Mouse (Mus musculus) liver, embryonic 14.5 days (tissue): Measurements from ENCODE around the gene Pnrc1. TPM values are rescaled to one million over a fixed set of nuclear protein-coding genes. Genes with fewer than 3 reads are reported as not detected.
A peak's percentile ranks its signal among the peaks of the same experiment; 100 is the strongest.

Source experiments
- ATAC-seq: fragments of 200-750 bp; cut with Nextera tagmentation; 2 replicates; pipeline ENCODE4 v1.8.0; 2017; ENCODE audit warnings: moderate number of reproducible peaks, mild to moderate bottlenecking, moderate library complexity; ENCODE audit not compliant: insufficient read depth
- DNase-seq, 3 experiments: peaks; one replicate each; pipeline ENCODE4 v3.0.0-alpha.2; 2012 to 2013; ENCODE audit warnings: low read depth in 3 of 3, low spot score in 3 of 3
- H3K27ac ChIP-seq: fragments of 300-500 bp; sonication (generic); 2 replicates; pipeline ENCODE4 v1.5.1; 2014; ENCODE audit warnings: moderate library complexity, mild to moderate bottlenecking, control low read depth, inconsistent platforms
- H3K27me3 ChIP-seq: fragments of 300-500 bp; sonication (generic); 2 replicates; pipeline ENCODE4 v1.6.1; 2014; ENCODE audit warnings: mild to moderate bottlenecking, low read length, moderate library complexity; ENCODE audit not compliant: control insufficient read depth, insufficient read depth
- H3K36me3 ChIP-seq: fragments of 300-500 bp; sonication (generic); replicated peaks from 2 replicates; pipeline ENCODE4 v1.6.1; 2014; ENCODE audit warnings: low read depth; ENCODE audit not compliant: control insufficient read depth, insufficient read depth
- H3K4me1 ChIP-seq, 2 experiments: fragments of 200-500 bp in 1 of 2; fragments of 300-500 bp in 1 of 2; sonication (generic) in 1 of 2; replicated peaks; 2 replicates each; pipeline ENCODE4 v1.6.1; 2012 to 2014; ENCODE audit warnings: antibody characterized with exemption in 1 of 2, inconsistent platforms in 1 of 2, low read length in 1 of 2; ENCODE audit not compliant: control insufficient read depth in 2 of 2, insufficient read depth in 2 of 2
- H3K4me2 ChIP-seq: fragments of 300-500 bp; sonication (generic); 2 replicates; pipeline ENCODE4 v1.6.1; 2014; ENCODE audit warnings: low read depth, mild to moderate bottlenecking, control low read depth, moderate library complexity
- H3K4me3 ChIP-seq, 2 experiments: fragments of 200-500 bp in 1 of 2; fragments of 300-500 bp in 1 of 2; sonication (generic) in 1 of 2; 2 replicates each; pipeline ENCODE4 v1.5.1; 2012 to 2014; ENCODE audit warnings: low read depth in 2 of 2, low read length in 2 of 2, mild to moderate bottlenecking in 2 of 2, control low read depth in 1 of 2, inconsistent platforms in 1 of 2, moderate library complexity in 1 of 2; ENCODE audit not compliant: insufficient read depth in 1 of 2
- H3K9ac ChIP-seq: fragments of 300-500 bp; sonication (generic); replicated peaks from 2 replicates; pipeline ENCODE4 v1.6.1; 2014; ENCODE audit warnings: mild to moderate bottlenecking, control low read depth, moderate library complexity
- H3K9me3 ChIP-seq: fragments of 300-500 bp; sonication (generic); 2 replicates; pipeline ENCODE4 v1.6.1; 2016; ENCODE audit warnings: low read length, mixed read lengths; ENCODE audit not compliant: control insufficient read depth
- CTCF ChIP-seq: IDR thresholded peaks from 2 replicates; pipeline ENCODE4 v1.5.1; 2016; ENCODE audit warnings: antibody characterized with exemption, low read depth, control low read depth
- EP300 ChIP-seq: IDR thresholded peaks from 2 replicates; pipeline ENCODE4 v1.6.1; 2016; ENCODE audit warnings: antibody characterized with exemption, low read depth
- WGBS: fragments of 180-500 bp; shearing (Covaris S2); extraction: QIAGEN DNeasy Blood & Tissue Kit; methylation state at CpG from one replicate; pipeline ENCODE4 v1.1.7; 2014; ENCODE audit not compliant: insufficient replicate concordance; 5-methylcytosine and 5-hydroxymethylcytosine counted together
- polyA plus RNA-seq, 2 experiments: library from polyadenylated mRNA; depleted of rRNA in 1 of 2; stranded (reverse) in 1 of 2; unstranded in 1 of 2; fragments of >200 nt; fragmentation: Nextera tagmentation in 1 of 2; extraction: Ambion mirVana in 1 of 2; gene quantifications; 2 replicates each; pipeline versions ENCODE4 v1.2.1 to v1.2.3; 2012 to 2014

Pnrc1 gene
- polyA plus RNA-seq, 2 experiments: 17.8 to 30.9 TPM

DNA sequence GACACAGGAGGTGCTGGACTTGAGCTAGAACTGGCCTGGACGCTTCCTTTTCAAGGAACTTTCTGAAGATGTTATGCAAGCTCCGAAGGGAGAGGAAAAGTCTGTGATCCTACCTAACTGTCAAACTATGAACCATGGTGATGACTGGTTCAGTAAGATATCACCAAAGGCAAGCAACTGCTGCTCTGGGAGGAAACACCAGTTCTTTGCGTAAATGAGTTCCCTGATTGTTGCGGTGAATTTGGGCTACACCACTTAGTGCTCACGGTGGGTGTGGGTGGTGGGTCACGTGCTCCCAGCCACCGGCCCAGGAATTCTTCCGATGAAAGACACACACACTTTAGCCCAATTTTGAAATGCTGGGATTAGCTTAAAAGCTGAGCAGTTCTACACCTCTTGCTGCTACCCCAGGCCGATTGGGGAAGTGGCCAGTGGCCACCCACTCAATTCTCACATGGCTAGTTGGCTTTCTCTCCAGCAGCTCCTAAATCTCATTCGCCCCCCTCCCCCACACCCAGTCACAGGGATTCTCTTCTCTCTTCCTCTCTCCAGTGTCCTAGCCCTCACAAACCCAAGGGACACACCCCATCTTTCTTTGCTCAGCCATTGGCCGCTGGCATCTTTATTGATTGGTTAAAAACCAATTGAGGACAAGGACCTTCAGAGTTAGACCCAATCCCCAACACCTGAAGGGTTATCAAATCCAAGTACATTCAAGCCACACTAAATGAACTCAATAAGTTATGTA, 24.8 kb downstream of the Pnrc1 start:
- H3K4me1 ChIP-seq: peaks cover 0 to 4% of the 10 kb centered on the region in 2 experiments; a peak in 1 of 4 replicates
- H3K4me3 ChIP-seq: no peak overlapping the region
- H3K36me3 ChIP-seq: no peaks in the 10 kb centered on the region
- no peaks in the 10 kb centered on the region for H3K27me3 ChIP-seq
- no peak overlapping the region for H3K9ac ChIP-seq
- H3K27ac ChIP-seq: no peak overlapping the region
- TF ChIP-seq EP300 (no peak), CTCF (no peak)
- ATAC-seq (no peak), DNase-seq (no peak)
- H3K9me3 ChIP-seq: no peaks in the 10 kb centered on the region; the same call in 1 of the 2 replicates
- no peak overlapping the region for H3K4me2 ChIP-seq
- 58% methylated on average over 11 of the region's 11 CpGs for WGBS

DNA sequence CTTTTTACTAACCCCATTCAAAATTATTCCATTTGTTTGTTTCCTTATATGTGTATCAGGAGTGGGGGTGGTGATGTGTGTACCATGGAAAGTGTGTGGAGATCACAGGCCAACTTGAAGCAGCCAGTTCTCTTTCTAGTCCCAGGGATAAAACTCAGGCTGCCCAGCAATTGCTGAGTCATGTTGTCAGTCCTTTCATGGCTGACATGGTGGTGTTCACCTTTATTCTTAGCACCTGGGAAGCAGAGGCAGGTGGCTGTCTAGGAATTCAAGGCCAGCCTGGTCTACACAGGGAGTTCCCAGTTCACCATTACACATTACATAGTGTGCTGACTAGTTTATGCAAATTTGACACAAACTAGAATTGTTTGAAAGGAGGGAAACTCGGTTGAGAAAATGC, 27.1 kb downstream of the Pnrc1 start:
- Histone ChIP-seq H3K4me2 (no peak overlapping the region), H3K4me1 (peaks cover 0 to 13% of the 10 kb centered on the region in 2 experiments; a peak in 2 of 4 replicates), H3K9ac (no peak overlapping the region), H3K27me3 (no peaks in the 10 kb centered on the region), H3K4me3 (no peak overlapping the region), H3K36me3 (no peaks in the 10 kb centered on the region), H3K27ac (no peak overlapping the region), H3K9me3 (no peaks in the 10 kb centered on the region; the same call in 1 of the 2 replicates)
- no peak for ATAC-seq
- 48% methylated on average over 1 of the region's 1 CpGs for WGBS
- no peak for TF ChIP-seq CTCF
- no peak for TF ChIP-seq EP300
- no peak for DNase-seq

DNA sequence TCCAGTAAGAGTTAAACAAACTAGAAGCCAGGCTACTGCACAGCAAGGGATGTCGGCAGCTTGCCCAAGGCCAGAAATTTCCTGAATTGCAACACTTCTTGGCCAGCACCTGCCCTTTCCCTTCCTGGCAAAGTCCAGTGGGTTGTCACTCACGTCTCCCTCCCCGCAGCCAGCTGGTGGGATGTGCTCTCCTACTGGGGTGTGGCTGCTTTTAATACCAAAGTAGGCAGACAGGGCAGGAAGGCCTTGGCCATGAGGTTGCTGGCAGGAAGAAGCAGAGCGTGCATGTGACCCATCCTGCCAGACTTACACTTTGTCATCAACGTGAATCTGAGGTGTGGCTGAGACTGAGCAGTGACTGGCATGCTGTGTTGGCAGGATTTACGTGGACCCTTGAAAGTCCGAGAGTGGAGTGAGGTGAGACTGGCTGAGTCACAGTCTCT, 28.6 kb downstream of the Pnrc1 start:
- 30% methylated on average over 7 of the region's 7 CpGs for WGBS
- no peak overlapping the region for H3K4me3 ChIP-seq
- peaks cover 0 to 14% of the 10 kb centered on the region in 2 experiments; a peak in 2 of 4 replicates for H3K4me1 ChIP-seq
- no peaks in the 10 kb centered on the region for H3K27me3 ChIP-seq
- H3K9ac ChIP-seq: no peak overlapping the region
- H3K27ac ChIP-seq: no peak overlapping the region
- ATAC-seq: peak; percentile 71
- no peaks in the 10 kb centered on the region for H3K9me3 ChIP-seq
- no peak overlapping the region for H3K4me2 ChIP-seq
- DNase-seq: no peak
- no peaks in the 10 kb centered on the region for H3K36me3 ChIP-seq
- TF ChIP-seq EP300 (no peak), CTCF (no peak; the same call in 1 of the 2 replicates)

DNA sequence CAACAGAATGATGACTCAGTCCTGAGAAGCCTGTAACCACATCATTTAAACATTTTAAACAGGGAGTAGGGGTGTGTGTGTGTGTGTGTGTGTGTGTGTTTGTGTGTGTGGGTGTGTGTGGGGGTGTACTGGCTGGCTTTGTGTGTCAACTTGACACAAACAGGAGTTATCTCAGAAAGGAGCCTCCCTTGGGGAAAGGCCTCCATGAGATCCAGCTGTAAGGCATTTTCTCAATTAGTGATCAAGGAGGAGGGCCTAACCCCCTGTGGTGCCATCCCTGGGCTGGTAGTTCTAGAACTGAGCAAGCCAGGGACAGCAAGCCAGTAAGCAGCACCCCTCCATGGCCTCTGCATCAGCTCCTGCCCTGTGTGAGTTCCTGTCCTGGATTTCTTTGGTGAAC, 29.7 kb downstream of the Pnrc1 start:
- Histone ChIP-seq H3K9me3 (no peaks in the 10 kb centered on the region), H3K4me1 (peaks cover 0 to 14% of the 10 kb centered on the region in 2 experiments; a peak in 2 of 4 replicates), H3K27me3 (no peaks in the 10 kb centered on the region), H3K4me2 (no peak overlapping the region), H3K9ac (no peak overlapping the region), H3K36me3 (no peaks in the 10 kb centered on the region), H3K27ac (no peak overlapping the region), H3K4me3 (no peak overlapping the region)
- TF ChIP-seq EP300 (no peak), CTCF (no peak)
- DNase-seq (no peak), ATAC-seq (no peak)

DNA sequence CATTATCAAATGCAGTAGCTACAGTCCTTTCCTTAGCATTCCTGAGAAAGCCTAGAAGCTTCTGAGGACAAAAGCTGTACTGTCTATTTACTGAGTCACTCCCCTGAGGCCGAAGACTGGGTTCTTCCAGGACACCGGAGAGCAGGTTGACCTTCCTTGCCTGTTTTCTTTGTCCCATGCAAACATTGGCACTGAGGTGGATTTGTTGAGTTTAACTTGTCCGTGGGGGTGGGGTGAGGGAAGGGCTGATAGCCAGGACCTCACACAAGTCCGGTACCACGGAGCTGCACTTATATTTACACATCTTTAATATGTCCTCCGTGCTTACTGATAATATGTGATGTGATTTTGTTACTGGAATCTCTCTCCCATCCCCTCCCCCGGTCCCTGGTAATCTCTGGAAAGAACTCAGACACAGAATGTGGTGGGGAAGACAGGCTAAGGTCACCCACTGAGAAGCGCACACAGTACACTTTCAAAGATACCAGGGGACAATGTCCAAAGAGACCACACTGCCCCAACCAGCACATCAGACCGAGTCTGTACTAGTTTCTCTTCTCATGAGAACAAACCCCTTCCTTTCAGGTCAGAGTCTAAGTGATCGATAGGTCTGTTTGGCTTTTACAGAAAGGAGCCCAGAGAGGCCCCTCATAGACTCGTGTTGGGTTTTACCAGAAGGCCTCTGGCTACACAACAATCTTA, 32.5 kb downstream of the Pnrc1 start:
- Histone ChIP-seq H3K9ac (no peak overlapping the region), H3K4me2 (peak overlapping the region; percentile 22; the same call in 1 of the 2 replicates), H3K27ac (no peak overlapping the region), H3K4me3 (no peak overlapping the region), H3K9me3 (no peaks in the 10 kb centered on the region), H3K27me3 (no peaks in the 10 kb centered on the region), H3K36me3 (no peaks in the 10 kb centered on the region), H3K4me1 (peaks cover 0 to 14% of the 10 kb centered on the region in 2 experiments; a peak in 2 of 4 replicates)
- ATAC-seq (peak; percentile 47), DNase-seq (no peak)
- 55% methylated on average over 11 of the region's 11 CpGs for WGBS
- no peak for TF ChIP-seq EP300
- no peak for TF ChIP-seq CTCF
